Mouse (Mus musculus): ENCODE data around the gene Thada. TPM values are rescaled to one million over a fixed set of nuclear protein-coding genes. Genes with fewer than 3 reads are reported as not detected.

Gene Thada
- total and polyA plus RNA-seq, 3 experiments = 5.0 to 8.3 (median 7.7) TPM

- Histone ChIP-seq H3K27me3 (ENCODE audit: control insufficient read depth, insufficient read depth, low read length) (no peaks in the 10 kb centered on the region), H3K4me1 (ENCODE audit: control insufficient read depth, insufficient read depth, low read length) (peaks cover 14% of the 10 kb centered on the region), H3K9ac (ENCODE audit: low read depth, low read length) (no peak overlapping the region), H3K27ac (no peak overlapping the region), H3K36me3 (ENCODE audit: control insufficient read depth, insufficient read depth, low read length) (no peaks in the 10 kb centered on the region), H3K79me2 (replicated peaks; ENCODE audit: control insufficient read depth, insufficient read depth, low read length) (no peaks in the 10 kb centered on the region), H3K4me3 (no peak overlapping the region)
- 74% methylated on average over 6 of the region's 6 CpGs for WGBS
- peak in 1 of 2 experiments; percentile 22 for DNase-seq
- TF ChIP-seq EP300 (IDR thresholded peaks at IDR 0.05; ENCODE audit: insufficient read depth, low read depth, low read length) (no peak), POLR2A (IDR thresholded peaks at IDR 0.05; ENCODE audit: insufficient read depth, low read depth, low read length) (no peak), CTCF (IDR thresholded peaks at IDR 0.05) (no peak)
- intact Hi-C loops (cut with DNase I) = no loop called here
Measured at GRCm38 (mm10) chr17:84152206-84152975, 313.6 kb downstream of the Thada start.

GRCm38 (mm10) chr17:84151306-84151705 lies 314.7 kb downstream of the Thada start:
- intact Hi-C loops (cut with DNase I) = no loop called here
- H3K9ac ChIP-seq (ENCODE audit: low read depth, low read length) = no peak overlapping the region
- TF ChIP-seq CTCF (IDR thresholded peaks at IDR 0.05) (no peak), POLR2A (IDR thresholded peaks at IDR 0.05; ENCODE audit: insufficient read depth, low read depth, low read length) (no peak), EP300 (IDR thresholded peaks at IDR 0.05; ENCODE audit: insufficient read depth, low read depth, low read length) (no peak)
- no peak overlapping the region for H3K27ac ChIP-seq
- no peaks in the 10 kb centered on the region for H3K79me2 ChIP-seq (replicated peaks; ENCODE audit: control insufficient read depth, insufficient read depth, low read length)
- no peaks in the 10 kb centered on the region for H3K27me3 ChIP-seq (ENCODE audit: control insufficient read depth, insufficient read depth, low read length)
- H3K36me3 ChIP-seq (ENCODE audit: control insufficient read depth, insufficient read depth, low read length) = no peaks in the 10 kb centered on the region
- 89% methylated on average over 6 of the region's 6 CpGs for WGBS
- H3K4me1 ChIP-seq (ENCODE audit: control insufficient read depth, insufficient read depth, low read length) = peaks cover 16% of the 10 kb centered on the region
- peak in 1 of 2 experiments; percentile 20 for DNase-seq
- H3K4me3 ChIP-seq = no peak overlapping the region

- Histone ChIP-seq H3K36me3 (ENCODE audit: control insufficient read depth, insufficient read depth, low read length) (no peaks in the 10 kb centered on the region), H3K79me2 (replicated peaks; ENCODE audit: control insufficient read depth, insufficient read depth, low read length) (no peaks in the 10 kb centered on the region), H3K9ac (ENCODE audit: low read depth, low read length) (no peak overlapping the region), H3K27me3 (ENCODE audit: control insufficient read depth, insufficient read depth, low read length) (no peaks in the 10 kb centered on the region), H3K27ac (no peak overlapping the region), H3K4me3 (no peak overlapping the region), H3K4me1 (ENCODE audit: control insufficient read depth, insufficient read depth, low read length) (peaks cover 19% of the 10 kb centered on the region)
- DNase-seq = peak in 1 of 2 experiments; percentile 15
- 97% methylated on average over 8 of the region's 8 CpGs for WGBS
- intact Hi-C loops (cut with DNase I) = no loop called here
- TF ChIP-seq EP300 (IDR thresholded peaks at IDR 0.05; ENCODE audit: insufficient read depth, low read depth, low read length) = no peak
Measured at GRCm38 (mm10) chr17:84150291-84150690, 315.7 kb downstream of the Thada start.

GRCm38 (mm10) chr17:84149566-84149965 lies 316.4 kb downstream of the Thada start:
- H3K36me3 ChIP-seq (ENCODE audit: control insufficient read depth, insufficient read depth, low read length) = no peaks in the 10 kb centered on the region
- intact Hi-C loops (cut with DNase I) = no loop called here
- TF ChIP-seq CTCF (IDR thresholded peaks at IDR 0.05) = no peak
- no peak for TF ChIP-seq POLR2A (IDR thresholded peaks at IDR 0.05; ENCODE audit: insufficient read depth, low read depth, low read length)
- no peak for TF ChIP-seq EP300 (IDR thresholded peaks at IDR 0.05; ENCODE audit: insufficient read depth, low read depth, low read length)
- H3K27me3 ChIP-seq (ENCODE audit: control insufficient read depth, insufficient read depth, low read length) = no peaks in the 10 kb centered on the region
- H3K4me3 ChIP-seq = no peak overlapping the region
- peak overlapping the region; percentile 72 for H3K27ac ChIP-seq
- DNase-seq = peak in 1 of 2 experiments; percentile 20
- H3K9ac ChIP-seq (ENCODE audit: low read depth, low read length) = no peak overlapping the region
- peaks cover 23% of the 10 kb centered on the region for H3K4me1 ChIP-seq (ENCODE audit: control insufficient read depth, insufficient read depth, low read length)
- WGBS = 75% methylated on average over 5 of the region's 5 CpGs
- no peaks in the 10 kb centered on the region for H3K79me2 ChIP-seq (replicated peaks; ENCODE audit: control insufficient read depth, insufficient read depth, low read length)

- DNase-seq = peak; percentile 80 to 90
- Histone ChIP-seq H3K4me1 (ENCODE audit: control insufficient read depth, insufficient read depth, low read length) (peaks cover 25% of the 10 kb centered on the region), H3K4me3 (no peak overlapping the region), H3K27ac (peak overlapping the region; percentile 72), H3K79me2 (replicated peaks; ENCODE audit: control insufficient read depth, insufficient read depth, low read length) (no peaks in the 10 kb centered on the region), H3K9ac (ENCODE audit: low read depth, low read length) (no peak overlapping the region), H3K36me3 (ENCODE audit: control insufficient read depth, insufficient read depth, low read length) (no peaks in the 10 kb centered on the region), H3K27me3 (ENCODE audit: control insufficient read depth, insufficient read depth, low read length) (no peaks in the 10 kb centered on the region)
- 41% methylated on average over 11 of the region's 11 CpGs for WGBS
- intact Hi-C loops (cut with DNase I) = no loop called here
- TF ChIP-seq POLR2A (IDR thresholded peaks at IDR 0.05; ENCODE audit: insufficient read depth, low read depth, low read length) (no peak), CTCF (IDR thresholded peaks at IDR 0.05) (no peak), EP300 (IDR thresholded peaks at IDR 0.05; ENCODE audit: insufficient read depth, low read depth, low read length) (peak; percentile 16; the same call in 1 of the 2 replicates)
Measured at GRCm38 (mm10) chr17:84148499-84149484, 317.2 kb downstream of the Thada start.

All from heart, adult 2 months (tissue).